Mouse (Mus musculus) heart, postnatal 0 days (tissue): ENCODE measurements around the gene Fhl1. TPM values are rescaled to one million over a fixed set of nuclear protein-coding genes. Genes with fewer than 3 reads are reported as not detected.

Experiments used
- ATAC-seq: fragments of 200-750 bp; cut with Nextera tagmentation; 2 replicates; pipeline ENCODE4 v1.8.0; 2017; ENCODE audit warnings: low read depth, moderate number of reproducible peaks, moderate library complexity; ENCODE audit not compliant: insufficient read depth
- DNase-seq: peaks from one replicate; pipeline ENCODE4 v3.0.0-alpha.2; 2016; ENCODE audit warnings: low spot score
- H3K27ac ChIP-seq: fragments of 300-500 bp; sonication (generic); 2 replicates; pipeline ENCODE4 v1.5.1; 2014; ENCODE audit warnings: low read depth, mild to moderate bottlenecking
- H3K27me3 ChIP-seq: fragments of 300-500 bp; sonication (generic); 2 replicates; pipeline ENCODE4 v1.6.1; 2014; ENCODE audit warnings: low read length, mixed read lengths; ENCODE audit not compliant: control insufficient read depth, insufficient read depth
- H3K36me3 ChIP-seq: fragments of 300-500 bp; sonication (generic); replicated peaks from 2 replicates; pipeline ENCODE4 v1.6.1; 2014; ENCODE audit warnings: low read length, mixed read lengths; ENCODE audit not compliant: control insufficient read depth, insufficient read depth
- H3K4me1 ChIP-seq: fragments of 300-500 bp; sonication (generic); 2 replicates; pipeline ENCODE4 v1.6.1; 2014; ENCODE audit warnings: antibody characterized with exemption; ENCODE audit not compliant: control insufficient read depth, insufficient read depth
- H3K4me2 ChIP-seq: fragments of 300-500 bp; sonication (generic); 2 replicates; pipeline ENCODE4 v1.6.1; 2014; ENCODE audit warnings: low read depth, mild to moderate bottlenecking, low read length, moderate library complexity
- H3K4me3 ChIP-seq: fragments of 300-500 bp; sonication (generic); 2 replicates; pipeline ENCODE4 v1.5.1; 2014; ENCODE audit warnings: low read depth, low read length
- H3K9ac ChIP-seq: fragments of 300-500 bp; sonication (generic); replicated peaks from 2 replicates; pipeline ENCODE4 v1.6.1; 2014; ENCODE audit warnings: low read depth, low read length, mixed read lengths
- H3K9me3 ChIP-seq: fragments of 300-500 bp; sonication (generic); replicated peaks from 2 replicates; pipeline ENCODE4 v1.6.1; 2016; ENCODE audit warnings: low read length; ENCODE audit not compliant: control insufficient read depth
- CTCF ChIP-seq: IDR thresholded peaks from 2 replicates; pipeline ENCODE4 v1.5.1; 2016; ENCODE audit warnings: antibody characterized with exemption, control low read depth, low read depth
- EP300 ChIP-seq: IDR thresholded peaks from 2 replicates; pipeline ENCODE4 v1.6.1; 2016; ENCODE audit warnings: antibody characterized with exemption, low read depth
- WGBS: fragments of 180-500 bp; shearing (Covaris S2); extraction: QIAGEN DNeasy Blood & Tissue Kit; methylation state at CpG from one replicate; pipeline ENCODE4 v1.1.7; 2014; 5-methylcytosine and 5-hydroxymethylcytosine counted together
- polyA plus RNA-seq: library from polyadenylated mRNA; unstranded; fragments of >200 nt; fragmentation: Nextera tagmentation; extraction: Ambion mirVana; gene quantifications from 2 replicates; pipeline ENCODE4 v1.2.1, GENCODE M21; 2015
- total RNA-seq: library from RNA; depleted of rRNA; stranded (reverse); fragments of >200 nt; gene quantifications from 2 replicates; pipeline ENCODE4 v1.2.3, GENCODE M21; 2014; ENCODE audit warnings: low replicate concordance

Fhl1 gene
- total and polyA plus RNA-seq, 2 experiments from 2014 or later: 189 to 297 TPM

DNA sequence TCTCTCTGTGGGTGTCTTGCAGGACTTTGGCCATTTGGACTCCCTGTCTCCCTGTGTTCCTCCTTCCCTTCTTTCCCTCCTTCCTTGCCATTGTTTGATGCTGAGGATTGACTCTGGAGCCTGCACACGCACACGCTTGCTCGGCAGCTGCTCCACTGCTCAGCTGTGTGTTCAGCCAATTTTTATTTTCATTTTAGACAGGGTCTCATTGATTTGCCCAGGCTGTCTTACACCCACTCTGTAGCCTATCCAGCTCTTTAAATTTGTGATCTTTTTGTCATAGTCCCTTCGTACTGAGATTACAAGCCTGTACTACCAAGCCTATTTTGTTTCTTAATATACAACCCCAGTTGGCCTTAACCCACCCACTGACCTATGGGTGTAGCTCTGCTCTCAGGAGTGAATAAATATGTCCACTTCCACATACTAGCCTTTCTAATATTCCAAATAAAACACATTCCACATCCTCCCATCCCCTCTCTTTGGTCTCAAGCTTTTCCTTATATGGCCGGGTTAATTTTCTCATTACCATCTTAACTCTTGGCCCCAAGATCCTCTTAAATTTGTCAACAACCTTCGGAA, 34.3 kb upstream of the Fhl1 start:
- no peak overlapping the region for H3K4me3 ChIP-seq
- WGBS: 75% methylated on average over 6 of the region's 6 CpGs
- ATAC-seq: no peak
- no peaks in the 10 kb centered on the region for H3K27me3 ChIP-seq
- H3K27ac ChIP-seq: no peak overlapping the region
- no peak for DNase-seq
- no peaks in the 10 kb centered on the region for H3K9me3 ChIP-seq
- no peak overlapping the region for H3K4me2 ChIP-seq
- no peak overlapping the region for H3K9ac ChIP-seq
- no peaks in the 10 kb centered on the region for H3K36me3 ChIP-seq
- no peaks in the 10 kb centered on the region for H3K4me1 ChIP-seq
- TF ChIP-seq CTCF (no peak), EP300 (no peak)

- H3K4me3 ChIP-seq: no peak overlapping the region
- no peak overlapping the region for H3K4me2 ChIP-seq
- H3K9me3 ChIP-seq: no peaks in the 10 kb centered on the region
- TF ChIP-seq EP300 (no peak), CTCF (no peak)
- no peaks in the 10 kb centered on the region for H3K36me3 ChIP-seq
- H3K27ac ChIP-seq: no peak overlapping the region
- H3K9ac ChIP-seq: no peak overlapping the region
- no peak for ATAC-seq
- no peaks in the 10 kb centered on the region for H3K4me1 ChIP-seq
- no peak for DNase-seq
- no peaks in the 10 kb centered on the region for H3K27me3 ChIP-seq
- 78% methylated on average over 4 of the region's 4 CpGs for WGBS
Measured at GRCm38 (mm10) chrX:56697886-56698285, 33.7 kb upstream of the Fhl1 start.

DNA sequence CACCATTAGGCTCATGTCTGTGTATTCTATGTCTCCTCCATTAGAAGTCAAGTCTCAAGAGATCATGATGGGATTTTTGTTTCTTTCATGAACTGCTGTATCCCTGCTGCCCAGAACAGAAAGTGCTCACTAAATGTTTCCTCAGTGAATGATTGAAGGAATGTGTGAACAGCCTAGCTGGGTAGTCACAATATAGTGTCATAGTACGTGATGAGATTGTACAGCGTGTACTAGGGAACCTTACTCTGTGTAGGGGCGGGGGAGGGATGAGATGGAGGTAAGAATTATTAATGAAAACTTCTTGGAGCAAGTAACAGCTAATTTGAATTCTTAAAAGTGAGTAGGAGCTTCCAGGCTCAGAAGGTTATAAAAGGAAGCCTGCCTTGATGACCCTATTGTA, 30.3 kb upstream of the Fhl1 start:
- H3K4me3 ChIP-seq: no peak overlapping the region
- H3K36me3 ChIP-seq: no peaks in the 10 kb centered on the region
- ATAC-seq (no peak), DNase-seq (no peak)
- no peaks in the 10 kb centered on the region for H3K9me3 ChIP-seq
- WGBS: 61% methylated on average over 3 of the region's 3 CpGs
- TF ChIP-seq EP300 (no peak), CTCF (no peak)
- H3K4me2 ChIP-seq: no peak overlapping the region
- H3K4me1 ChIP-seq: no peaks in the 10 kb centered on the region
- H3K27me3 ChIP-seq: no peaks in the 10 kb centered on the region
- no peak overlapping the region for H3K27ac ChIP-seq
- H3K9ac ChIP-seq: no peak overlapping the region

- Histone ChIP-seq H3K4me3 (no peak overlapping the region), H3K4me2 (no peak overlapping the region), H3K27ac (no peak overlapping the region), H3K4me1 (no peaks in the 10 kb centered on the region), H3K27me3 (no peaks in the 10 kb centered on the region), H3K36me3 (no peaks in the 10 kb centered on the region), H3K9me3 (no peaks in the 10 kb centered on the region), H3K9ac (no peak overlapping the region)
- no peak for DNase-seq
- ATAC-seq: no peak
- TF ChIP-seq CTCF (no peak), EP300 (no peak)
- WGBS: 67% methylated on average over 8 of the region's 8 CpGs
Measured at GRCm38 (mm10) chrX:56703965-56704562, 27.5 kb upstream of the Fhl1 start.

DNA sequence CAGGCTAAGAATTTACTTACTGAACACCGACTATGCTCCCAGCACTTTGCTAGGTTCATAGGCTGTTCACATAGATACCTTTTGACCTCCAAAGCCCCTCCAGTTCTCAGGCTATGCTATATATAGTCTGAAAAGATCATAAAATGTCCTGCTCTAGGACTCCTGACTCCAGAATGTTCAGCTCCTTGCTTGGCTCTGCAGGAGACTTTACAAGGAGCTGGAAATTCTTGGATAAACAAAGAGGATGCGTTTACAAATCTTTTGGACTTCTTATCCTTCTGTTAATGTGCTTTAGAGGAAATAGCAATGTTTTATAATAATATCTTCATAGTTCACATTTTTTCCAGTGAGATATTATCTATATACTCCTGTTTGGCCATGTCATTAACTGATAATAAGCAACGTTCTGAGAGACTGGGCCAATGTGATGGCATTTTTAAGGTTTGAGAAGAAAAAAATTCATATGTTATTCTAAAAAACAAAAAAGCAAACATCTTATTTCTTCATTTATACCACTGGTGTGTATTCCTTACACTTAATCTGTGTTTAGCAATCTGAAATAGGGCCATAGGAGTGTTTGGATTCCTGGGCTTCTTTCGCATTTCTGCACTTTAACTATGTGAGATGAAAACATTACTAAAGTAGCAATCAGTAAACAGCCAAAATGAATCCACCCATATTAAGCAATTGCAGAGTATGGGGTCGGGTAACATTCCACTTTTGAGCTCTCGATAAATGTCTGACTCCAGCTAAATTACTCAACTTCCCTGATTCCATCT, 22.8 kb upstream of the Fhl1 start:
- WGBS: 64% methylated on average over 6 of the region's 6 CpGs
- H3K4me1 ChIP-seq: no peaks in the 10 kb centered on the region
- TF ChIP-seq EP300: no peak
- no peak for TF ChIP-seq CTCF
- H3K36me3 ChIP-seq: no peaks in the 10 kb centered on the region
- H3K9ac ChIP-seq: no peak overlapping the region
- H3K27me3 ChIP-seq: no peaks in the 10 kb centered on the region
- H3K9me3 ChIP-seq: no peaks in the 10 kb centered on the region
- ATAC-seq: no peak
- no peak overlapping the region for H3K4me3 ChIP-seq
- H3K27ac ChIP-seq: no peak overlapping the region
- H3K4me2 ChIP-seq: no peak overlapping the region
- no peak for DNase-seq
